Mouse (Mus musculus) lung, adult 2 months (tissue): ENCODE measurements around the gene Slc26a3. TPM values are rescaled to one million over a fixed set of nuclear protein-coding genes. Genes with fewer than 3 reads are reported as not detected.

Source experiments
- DNase-seq: peaks from one replicate; pipeline ENCODE4 v3.0.0; 2022
- H3K4me1 ChIP-seq: fragments of 200-500 bp; 2 replicates; pipeline ENCODE4 v1.6.1; 2011; ENCODE audit warnings: low read length; ENCODE audit not compliant: control insufficient read depth, insufficient read depth
- H3K4me3 ChIP-seq: fragments of 200-500 bp; replicated peaks from 2 replicates; pipeline ENCODE3; 2011; ENCODE audit warnings: low read depth, mild to moderate bottlenecking, control low read depth, low read length; ENCODE audit errors: extremely low read depth
- CTCF ChIP-seq: fragments of 200-500 bp; IDR thresholded peaks from 2 replicates; pipeline ENCODE4 v1.5.1; 2011; ENCODE audit warnings: mild to moderate bottlenecking, low read length, control low read depth; ENCODE audit not compliant: insufficient read depth
- POLR2A ChIP-seq: fragments of 200-500 bp; IDR thresholded peaks from 2 replicates; pipeline ENCODE4 v1.6.1; 2011; ENCODE audit warnings: low read depth, mild to moderate bottlenecking, control low read depth, low read length, borderline replicate concordance; ENCODE audit errors: extremely low read depth
- WGBS: fragments of 180-500 bp; shearing (Covaris S2); methylation state at CpG from one replicate; pipeline ENCODE4 v1.1.7; 2018; 5-methylcytosine and 5-hydroxymethylcytosine counted together
- polyA plus RNA-seq: library from polyadenylated mRNA; depleted of rRNA; stranded (reverse); fragments of >200 nt; gene quantifications from 2 replicates; pipeline ENCODE4 v1.2.3, GENCODE M21; 2012; rRNA removed

The Slc26a3 gene
- polyA plus RNA-seq, 1 experiment = 0.13 TPM

- H3K4me1 ChIP-seq = no peaks in the 10 kb centered on the region
- TF ChIP-seq CTCF (peak; percentile 23; the same call in 1 of the 2 replicates), POLR2A (no peak)
- H3K4me3 ChIP-seq = no peak overlapping the region
- WGBS = 31% methylated on average over 6 of the region's 6 CpGs
- no peak for DNase-seq
Measured at GRCm38 (mm10) chr12:31507718-31508364, 117.2 kb downstream of the Slc26a3 start.

- Histone ChIP-seq H3K4me1 (no peaks in the 10 kb centered on the region), H3K4me3 (no peak overlapping the region)
- DNase-seq = no peak
- TF ChIP-seq CTCF (no peak), POLR2A (no peak)
- WGBS = 76% methylated on average over 6 of the region's 6 CpGs
Measured at GRCm38 (mm10) chr12:31508496-31508895, 117.8 kb downstream of the Slc26a3 start.

DNA sequence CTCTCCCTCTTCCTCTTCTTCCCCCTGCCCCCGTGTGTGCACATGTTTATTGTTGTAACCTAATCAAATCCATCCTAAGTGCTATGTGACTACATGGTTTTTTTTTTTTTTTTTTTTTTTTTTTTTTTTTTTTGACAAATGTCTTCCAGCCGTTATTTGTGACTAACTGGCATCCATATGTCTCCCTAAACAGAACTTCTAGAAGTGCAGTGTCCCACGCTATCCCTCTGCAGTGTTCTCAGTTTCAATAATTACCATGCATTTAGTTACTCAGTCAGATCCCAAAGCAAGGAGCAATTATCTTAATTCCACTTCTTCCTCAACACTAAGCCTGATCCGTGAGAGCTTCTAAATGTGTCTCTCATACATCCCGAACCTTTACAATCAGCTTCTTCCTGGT is 120.5 kb downstream of the Slc26a3 start:
- Histone ChIP-seq H3K4me3 (no peak overlapping the region), H3K4me1 (no peaks in the 10 kb centered on the region)
- DNase-seq = no peak
- WGBS = 47% methylated on average over 5 of the region's 5 CpGs
- TF ChIP-seq POLR2A (no peak), CTCF (no peak)

- 85% methylated on average over 14 of the region's 14 CpGs for WGBS
- TF ChIP-seq CTCF = no peak
- TF ChIP-seq POLR2A = no peak
- DNase-seq = no peak
- no peak overlapping the region for H3K4me3 ChIP-seq
- no peaks in the 10 kb centered on the region for H3K4me1 ChIP-seq
Measured at GRCm38 (mm10) chr12:31512634-31513411, 122.2 kb downstream of the Slc26a3 start.

GRCm38 (mm10) chr12:31513724-31514503 is 123.2 kb downstream of the Slc26a3 start:
- WGBS = 52% methylated on average over 6 of the region's 6 CpGs
- no peak for TF ChIP-seq CTCF
- TF ChIP-seq POLR2A = no peak

GRCm38 (mm10) chr12:31520119-31520518 is 129.4 kb downstream of the Slc26a3 start:
- Histone ChIP-seq H3K4me1 (no peaks in the 10 kb centered on the region), H3K4me3 (no peak overlapping the region)
- no peak for TF ChIP-seq CTCF
- no peak for TF ChIP-seq POLR2A
- WGBS = 46% methylated on average over 6 of the region's 6 CpGs
- DNase-seq = no peak

More at GRCm38 (mm10) chr12:31513724-31514503, 123.2 kb downstream of the Slc26a3 start:
- no peaks in the 10 kb centered on the region for H3K4me1 ChIP-seq
- H3K4me3 ChIP-seq = no peak overlapping the region
- no peak for DNase-seq

DNA sequence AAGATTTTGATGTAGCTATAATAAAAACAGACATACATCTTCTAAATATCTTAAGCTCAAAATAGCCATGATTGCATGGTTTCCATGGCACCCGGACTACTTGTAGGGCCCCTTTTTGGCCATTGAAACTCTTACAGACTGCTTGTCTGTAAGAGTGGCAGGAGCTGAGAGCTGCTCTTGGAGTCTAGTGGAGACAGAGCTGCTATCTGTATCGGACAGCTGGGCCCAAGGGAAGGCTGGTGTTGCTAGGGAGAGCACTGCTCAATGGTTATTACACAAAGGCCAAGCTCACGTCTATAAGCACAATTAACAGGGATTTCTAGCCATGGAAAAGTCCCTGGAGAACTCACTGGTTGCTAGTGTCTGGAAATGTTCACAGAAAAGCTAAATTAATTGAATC is 130.7 kb downstream of the Slc26a3 start:
- 62% methylated on average over 3 of the region's 3 CpGs for whole genome bisulfite sequencing
- no peak overlapping the region for H3K4me3 ChIP-seq
- TF ChIP-seq POLR2A (no peak), CTCF (no peak)
- H3K4me1 ChIP-seq = no peaks in the 10 kb centered on the region
- no peak for DNase-seq

Other genes with a start within 250 kb of the Slc26a3 start
- gene Gm6993, start 150.1 kb upstream of the Slc26a3 start, polyA plus RNA-seq = not detected in 2 replicates
- 48.4 and 53.4 TPM in 2 replicates for gene Lamb1, start 125.6 kb upstream of the Slc26a3 start, polyA plus RNA-seq
- 8.2 and 15.9 TPM in 2 replicates for gene Dld, start 39.4 kb upstream of the Slc26a3 start, polyA plus RNA-seq
- 4.4 and 6.0 TPM in 2 replicates for gene Cbll1, start 108.7 kb downstream of the Slc26a3 start, polyA plus RNA-seq
- 1.1 and 1.4 TPM in 2 replicates for gene Slc26a4, start 169.1 kb downstream of the Slc26a3 start, polyA plus RNA-seq
- 1.8 and 4.3 TPM in 2 replicates for gene Bcap29, start 243.8 kb downstream of the Slc26a3 start, polyA plus RNA-seq